ENCODE assay signal across 21 mouse cellular contexts in the genomic region with DNA sequence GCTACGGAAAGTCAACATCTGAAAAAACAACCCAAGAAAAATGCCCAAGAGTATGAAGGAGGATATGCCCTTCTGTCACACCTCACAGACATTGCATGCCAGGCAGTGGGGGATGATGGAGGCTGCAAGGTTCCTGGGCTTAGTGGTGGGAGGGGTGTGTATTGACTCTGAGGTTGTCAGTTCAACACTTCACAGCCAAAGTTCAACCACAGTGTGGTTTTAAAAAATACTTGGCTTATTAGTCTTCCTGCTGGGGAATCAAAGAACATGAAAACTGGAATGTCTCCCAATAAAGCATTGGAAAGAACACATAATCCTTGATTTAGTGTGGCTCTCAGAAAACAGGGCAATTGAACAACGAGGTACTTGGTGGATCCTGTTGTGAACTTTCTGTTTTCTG.
A peak's percentile ranks its signal among the peaks of the same experiment; 100 is the strongest.
DNase-seq lines count a peak whose midpoint lies in the region; ATAC-seq and TF ChIP-seq lines count a peak whose summit lies in the region.
"Had no signal": no experiment of that assay in that cellular context is flagged by ENCODE, and none has a peak within 500 bp of the region (broad histone marks: within the 10 kb centered on the region; RNA-seq: fewer than 3 reads in every experiment).

No protein-coding gene starts in this region.

- in situ Hi-C loops in Patski (cut with MboI; ENCODE audit: low pct_unique_long_range_greater_than_20kb), result loop anchor here (10.0 kb wide), 1 partner anchor 787 kb away; the partner anchor contains the start of gene Hs3st3b1

- ATAC-seq in kidney, postnatal 0 days (replicated peaks; ENCODE audit: low FRiP score, low read depth), result no peak
- peak; percentile 17 for ATAC-seq in Patski
- no peak for ATAC-seq in hindbrain, postnatal 0 days
- ATAC-seq: forebrain, embryonic 13.5 days; forebrain, embryonic 15.5 days; forebrain, postnatal 0 days had no signal

- H3K27me3 ChIP-seq in kidney, postnatal 0 days (ENCODE audit: insufficient read depth, low read length), result no peaks in the 10 kb centered on the region
- no peaks in the 10 kb centered on the region for H3K27me3 ChIP-seq in Patski
- H3K27me3 ChIP-seq in hindbrain, postnatal 0 days (ENCODE audit: insufficient read depth, low read length), result no peaks in the 10 kb centered on the region
- H3K27me3 ChIP-seq: embryonic facial prominence, embryonic 12.5 days; forebrain, embryonic 13.5 days; forebrain, embryonic 15.5 days had no signal

- peak; percentile 9 for DNase-seq in kidney, postnatal 0 days (ENCODE audit: low spot score)
- DNase-seq in kidney, postnatal 10 days, result no peak
- DNase-seq in 3134 (ENCODE audit: extremely low read depth, insufficient read length, low spot score) (peak; percentile 11), 3T3-L1 (ENCODE audit: low read depth, low spot score) (peak; percentile 2), Patski (ENCODE audit: low read depth, low spot score) (peak; percentile 50)
- no peak for DNase-seq in hindbrain, postnatal 0 days (ENCODE audit: low spot score)
- no peak for DNase-seq in cerebellum, adult 11-12 months
- no peak for DNase-seq in ovary, adult 18-20 months (ENCODE audit: low spot score)
- DNase-seq: adrenal gland, adult 2 months; adrenal gland, postnatal 10 days; adrenal gland, postnatal 25 days; cerebellum, adult 11 months; cerebellum, adult 2 months; cerebellum, adult 9-10 months; cerebellum, postnatal 10 days; cerebellum, postnatal 25 days; forebrain, postnatal 0 days had no signal

- H3K36me3 ChIP-seq in kidney, postnatal 0 days (ENCODE audit: insufficient read depth, low read length), result no peaks in the 10 kb centered on the region
- no peaks in the 10 kb centered on the region for H3K36me3 ChIP-seq in hindbrain, postnatal 0 days (ENCODE audit: insufficient read depth, low read length)
- H3K36me3 ChIP-seq: embryonic facial prominence, embryonic 10.5 days; embryonic facial prominence, embryonic 12.5 days; forebrain, embryonic 15.5 days had no signal

- no peak overlapping the region for H3K9ac ChIP-seq in kidney, postnatal 0 days (ENCODE audit: low read depth, low read length)
- H3K9ac ChIP-seq in hindbrain, postnatal 0 days (replicated peaks; ENCODE audit: low read length), result no peak overlapping the region
- H3K9ac ChIP-seq: embryonic facial prominence, embryonic 12.5 days; forebrain, embryonic 13.5 days; forebrain, embryonic 15.5 days; forebrain, postnatal 0 days had no signal

- CTCF ChIA-PET in Patski (lab: Charles Lee), result no interaction called here

- TF ChIP-seq CTCF in kidney, postnatal 0 days (IDR thresholded peaks at IDR 0.05; ENCODE audit: low read depth), result no peak
- no peak for TF ChIP-seq CTCF in Patski (IDR thresholded peaks at IDR 0.05)
- TF ChIP-seq CTCF in hindbrain, postnatal 0 days (IDR thresholded peaks at IDR 0.05; ENCODE audit: low read depth), result no peak

- 41% methylated on average over 2 of the region's 2 CpGs for WGBS in kidney, postnatal 0 days
- 87% methylated on average over 2 of the region's 2 CpGs for WGBS in hindbrain, postnatal 0 days

- no peak overlapping the region for H3K27ac ChIP-seq in kidney, postnatal 0 days
- no peak overlapping the region for H3K27ac ChIP-seq in hindbrain, postnatal 0 days
- H3K27ac ChIP-seq: embryonic facial prominence, embryonic 10.5 days; embryonic facial prominence, embryonic 12.5 days; forebrain, embryonic 13.5 days; forebrain, embryonic 15.5 days had no signal

- H3K9me3 ChIP-seq in kidney, postnatal 0 days (replicated peaks; ENCODE audit: low read length), result no peaks in the 10 kb centered on the region
- H3K9me3 ChIP-seq in hindbrain, postnatal 0 days (ENCODE audit: low read length), result peaks cover 3% of the 10 kb centered on the region; the same call in 1 of the 2 replicates
- H3K9me3 ChIP-seq: embryonic facial prominence, embryonic 12.5 days; forebrain, embryonic 13.5 days; forebrain, embryonic 15.5 days had no signal

- no peaks in the 10 kb centered on the region for H3K4me1 ChIP-seq in kidney, postnatal 0 days (replicated peaks; ENCODE audit: insufficient read depth, low read length)
- no peaks in the 10 kb centered on the region for H3K4me1 ChIP-seq in hindbrain, postnatal 0 days (ENCODE audit: insufficient read depth, low read length)
- H3K4me1 ChIP-seq: embryonic facial prominence, embryonic 10.5 days; embryonic facial prominence, embryonic 12.5 days; forebrain, embryonic 13.5 days; forebrain, embryonic 15.5 days had no signal

- no peak overlapping the region for H3K4me3 ChIP-seq in kidney, postnatal 0 days (replicated peaks; ENCODE audit: low read depth, low read length)
- no peak overlapping the region for H3K4me3 ChIP-seq in hindbrain, postnatal 0 days (ENCODE audit: low read length)
- H3K4me3 ChIP-seq: embryonic facial prominence, embryonic 10.5 days; embryonic facial prominence, embryonic 12.5 days; forebrain, embryonic 13.5 days; forebrain, embryonic 15.5 days had no signal

- POLR2A ChIA-PET in Patski (lab: Charles Lee), result no interaction called here

- no peak overlapping the region for H3K4me2 ChIP-seq in kidney, postnatal 0 days (ENCODE audit: low read length)
- H3K4me2 ChIP-seq in hindbrain, postnatal 0 days (ENCODE audit: low read depth, low read length), result no peak overlapping the region
- H3K4me2 ChIP-seq: embryonic facial prominence, embryonic 12.5 days; forebrain, embryonic 13.5 days; forebrain, embryonic 15.5 days had no signal

Comparison
In these comparisons a context has a peak if more than half of its experiments do, and no peak if none do; other contexts are left out.
1. DNase-seq: peak in kidney, postnatal 0 days (single experiment), 3134 (single experiment), 3T3-L1 (single experiment) and Patski (single experiment); none in kidney, postnatal 10 days (single experiment), hindbrain, postnatal 0 days (single experiment), cerebellum, adult 11-12 months (single experiment) and ovary, adult 18-20 months (single experiment).